Mouse (Mus musculus): Measurements from ENCODE around the gene Fryl. TPM values are rescaled to one million over a fixed set of nuclear protein-coding genes. Genes with fewer than 3 reads are reported as not detected.
A peak's percentile ranks its signal among the peaks of the same experiment; 100 is the strongest.

The Fryl gene
- polyA plus RNA-seq, 1 experiment from 2014 or later: 30.7 TPM

GRCm38 (mm10) chr5:73252739-73253138, 3.7 kb downstream of the Fryl start:
- Histone ChIP-seq H3K27ac (no peak overlapping the region), H3K9me3 (no peaks in the 10 kb centered on the region)
- DNase-seq (ENCODE audit: low spot score): no peak

GRCm38 (mm10) chr5:73249341-73249740, 7.1 kb downstream of the Fryl start:
- H3K36me3 ChIP-seq: 0 out of 2 replicates have a peak, but pooled peaks cover 7% of the 10 kb centered on the region

More at GRCm38 (mm10) chr5:73252739-73253138, 3.7 kb downstream of the Fryl start:
- H3K4me1 ChIP-seq (replicated peaks): peaks cover 23% of the 10 kb centered on the region
- no peak overlapping the region for H3K4me3 ChIP-seq
- H3K36me3 ChIP-seq: 0 out of 2 replicates have a peak, but pooled peaks cover 7% of the 10 kb centered on the region
- H3K27me3 ChIP-seq (ENCODE audit: insufficient read depth, poor library complexity, severe bottlenecking): no peaks in the 10 kb centered on the region; the same call in 1 of the 2 replicates

GRCm38 (mm10) chr5:73248211-73248610, 8.2 kb downstream of the Fryl start:
- Histone ChIP-seq H3K4me1 (replicated peaks) (0 out of 2 replicates have a peak, but pooled peaks cover 2% of the 10 kb centered on the region), H3K27ac (no peak overlapping the region), H3K36me3 (0 out of 2 replicates have a peak, but pooled peaks cover 7% of the 10 kb centered on the region), H3K27me3 (ENCODE audit: insufficient read depth, poor library complexity, severe bottlenecking) (no peaks in the 10 kb centered on the region), H3K4me3 (no peak overlapping the region), H3K9me3 (no peaks in the 10 kb centered on the region)
- no peak for DNase-seq (ENCODE audit: low spot score)
- WGBS: 85% methylated on average over 8 of the region's 8 CpGs

More at GRCm38 (mm10) chr5:73249341-73249740, 7.1 kb downstream of the Fryl start:
- 93% methylated on average over 4 of the region's 4 CpGs for WGBS
- Histone ChIP-seq H3K4me1 (replicated peaks) (peaks cover 10% of the 10 kb centered on the region), H3K4me3 (no peak overlapping the region), H3K27ac (no peak overlapping the region), H3K9me3 (no peaks in the 10 kb centered on the region), H3K27me3 (ENCODE audit: insufficient read depth, poor library complexity, severe bottlenecking) (no peaks in the 10 kb centered on the region)
- DNase-seq (ENCODE audit: low spot score): no peak

- 94% methylated on average over 6 of the region's 6 CpGs for WGBS
- no peaks in the 10 kb centered on the region for H3K9me3 ChIP-seq
- DNase-seq (ENCODE audit: low spot score): no peak
These were observed 10.0 kb downstream of the Fryl start for GRCm38 (mm10) chr5:73246414-73246813.

GRCm38 (mm10) chr5:73244403-73244802, 12.0 kb downstream of the Fryl start:
- Histone ChIP-seq H3K4me1 (replicated peaks) (peaks cover 8% of the 10 kb centered on the region; the same call in 1 of the 2 replicates), H3K9me3 (no peaks in the 10 kb centered on the region), H3K36me3 (no peaks in the 10 kb centered on the region), H3K4me3 (no peak overlapping the region), H3K27me3 (ENCODE audit: insufficient read depth, poor library complexity, severe bottlenecking) (no peaks in the 10 kb centered on the region), H3K27ac (no peak overlapping the region)
- 86% methylated on average over 13 of the region's 13 CpGs for WGBS
- DNase-seq (ENCODE audit: low spot score): no peak

More at GRCm38 (mm10) chr5:73246414-73246813, 10.0 kb downstream of the Fryl start:
- H3K4me1 ChIP-seq (replicated peaks): peaks cover 8% of the 10 kb centered on the region; the same call in 1 of the 2 replicates
- H3K4me3 ChIP-seq: no peak overlapping the region
- no peaks in the 10 kb centered on the region for H3K27me3 ChIP-seq (ENCODE audit: insufficient read depth, poor library complexity, severe bottlenecking)
- H3K27ac ChIP-seq: no peak overlapping the region
- H3K36me3 ChIP-seq: 0 out of 2 replicates have a peak, but pooled peaks cover 5% of the 10 kb centered on the region

- Histone ChIP-seq H3K4me1 (replicated peaks) (peaks cover 17% of the 10 kb centered on the region), H3K4me3 (no peak overlapping the region), H3K9me3 (no peaks in the 10 kb centered on the region), H3K27me3 (ENCODE audit: insufficient read depth, poor library complexity, severe bottlenecking) (no peaks in the 10 kb centered on the region), H3K27ac (no peak overlapping the region), H3K36me3 (no peaks in the 10 kb centered on the region)
- no peak for DNase-seq (ENCODE audit: low spot score)
- 78% methylated on average over 8 of the region's 8 CpGs for WGBS
These were observed 14.5 kb downstream of the Fryl start for GRCm38 (mm10) chr5:73241966-73242365.

- no peak overlapping the region for H3K4me3 ChIP-seq
- 81% methylated on average over 10 of the region's 10 CpGs for WGBS
- no peak for DNase-seq (ENCODE audit: low spot score)
- H3K36me3 ChIP-seq: no peaks in the 10 kb centered on the region
- peaks cover 24% of the 10 kb centered on the region for H3K4me1 ChIP-seq (replicated peaks)
- no peaks in the 10 kb centered on the region for H3K27me3 ChIP-seq (ENCODE audit: insufficient read depth, poor library complexity, severe bottlenecking)
- H3K27ac ChIP-seq: no peak overlapping the region
- no peaks in the 10 kb centered on the region for H3K9me3 ChIP-seq
These were observed 15.1 kb downstream of the Fryl start for GRCm38 (mm10) chr5:73241332-73241731.

- peaks cover 24% of the 10 kb centered on the region for H3K4me1 ChIP-seq (replicated peaks)
- H3K9me3 ChIP-seq: no peaks in the 10 kb centered on the region
- no peaks in the 10 kb centered on the region for H3K27me3 ChIP-seq (ENCODE audit: insufficient read depth, poor library complexity, severe bottlenecking)
- no peak overlapping the region for H3K4me3 ChIP-seq
- no peak for DNase-seq (ENCODE audit: low spot score)
- no peaks in the 10 kb centered on the region for H3K36me3 ChIP-seq
- no peak overlapping the region for H3K27ac ChIP-seq
- WGBS: 93% methylated on average over 6 of the region's 6 CpGs
These were observed 16.0 kb downstream of the Fryl start for GRCm38 (mm10) chr5:73240391-73240790.

GRCm38 (mm10) chr5:73236894-73237334, 19.5 kb downstream of the Fryl start:
- peaks cover 44% of the 10 kb centered on the region for H3K4me1 ChIP-seq (replicated peaks)
- peak; percentile 31 for DNase-seq (ENCODE audit: low spot score)
- no peaks in the 10 kb centered on the region for H3K36me3 ChIP-seq
- peak overlapping the region; percentile 80 for H3K27ac ChIP-seq
- H3K4me3 ChIP-seq: no peak overlapping the region
- no peaks in the 10 kb centered on the region for H3K9me3 ChIP-seq
- H3K27me3 ChIP-seq (ENCODE audit: insufficient read depth, poor library complexity, severe bottlenecking): no peaks in the 10 kb centered on the region
- 6% methylated on average over 6 of the region's 6 CpGs for WGBS

- H3K4me3 ChIP-seq: no peak overlapping the region
- H3K4me1 ChIP-seq (replicated peaks): peaks cover 60% of the 10 kb centered on the region
- 87% methylated on average over 5 of the region's 5 CpGs for WGBS
- no peaks in the 10 kb centered on the region for H3K36me3 ChIP-seq
- no peak for DNase-seq (ENCODE audit: low spot score)
- H3K27me3 ChIP-seq (ENCODE audit: insufficient read depth, poor library complexity, severe bottlenecking): no peaks in the 10 kb centered on the region
- H3K9me3 ChIP-seq: no peaks in the 10 kb centered on the region
- H3K27ac ChIP-seq: no peak overlapping the region
These were observed 21.2 kb downstream of the Fryl start for GRCm38 (mm10) chr5:73235201-73235600.

- no peak for DNase-seq (ENCODE audit: low spot score)
- WGBS: 88% methylated on average over 17 of the region's 17 CpGs
- H3K9me3 ChIP-seq: no peaks in the 10 kb centered on the region
- no peaks in the 10 kb centered on the region for H3K36me3 ChIP-seq
- H3K27me3 ChIP-seq (ENCODE audit: insufficient read depth, poor library complexity, severe bottlenecking): no peaks in the 10 kb centered on the region
- peaks cover 75% of the 10 kb centered on the region for H3K4me1 ChIP-seq (replicated peaks)
- H3K4me3 ChIP-seq: no peak overlapping the region
- H3K27ac ChIP-seq: no peak overlapping the region
These were observed 23.2 kb downstream of the Fryl start for GRCm38 (mm10) chr5:73233018-73233881.

- Histone ChIP-seq H3K27me3 (ENCODE audit: insufficient read depth, poor library complexity, severe bottlenecking) (no peaks in the 10 kb centered on the region), H3K9me3 (no peaks in the 10 kb centered on the region), H3K27ac (0 out of 2 replicates have a peak overlapping the region, but pooled peaks have one; percentile 19), H3K4me1 (replicated peaks) (peaks cover 79% of the 10 kb centered on the region), H3K4me3 (no peak overlapping the region), H3K36me3 (0 out of 2 replicates have a peak, but pooled peaks cover 2% of the 10 kb centered on the region)
- WGBS: 25% methylated on average over 9 of the region's 9 CpGs
- DNase-seq (ENCODE audit: low spot score): no peak
These were observed 24.2 kb downstream of the Fryl start for GRCm38 (mm10) chr5:73232267-73232666.

- 9% methylated on average over 6 of the region's 6 CpGs for WGBS
- Histone ChIP-seq H3K9me3 (no peaks in the 10 kb centered on the region), H3K4me3 (no peak overlapping the region), H3K4me1 (replicated peaks) (peaks cover 76% of the 10 kb centered on the region), H3K36me3 (0 out of 2 replicates have a peak, but pooled peaks cover 3% of the 10 kb centered on the region), H3K27me3 (ENCODE audit: insufficient read depth, poor library complexity, severe bottlenecking) (no peaks in the 10 kb centered on the region), H3K27ac (0 out of 2 replicates have a peak overlapping the region, but pooled peaks have one; percentile 19)
- DNase-seq (ENCODE audit: low spot score): no peak
These were observed 24.6 kb downstream of the Fryl start for GRCm38 (mm10) chr5:73231835-73232234.

All from hindbrain, embryonic 10.5 days (tissue).